Mouse (Mus musculus) heart, adult 2 months (tissue): ENCODE results near the gene Mtmr1. TPM values are rescaled to one million over a fixed set of nuclear protein-coding genes. Genes with fewer than 3 reads are reported as not detected.

Source experiments
- DNase-seq, 2 experiments: peaks; one replicate each; pipeline ENCODE4 v3.0.0; 2021
- H3K27ac ChIP-seq: fragments of 200-600 bp; 2 replicates; pipeline ENCODE4 v1.8.1; 2022
- H3K27me3 ChIP-seq: fragments of 200-500 bp; 2 replicates; pipeline ENCODE4 v1.6.1; 2012; ENCODE audit warnings: mild to moderate bottlenecking, low read length, inconsistent platforms, mixed read lengths; ENCODE audit not compliant: control insufficient read depth, insufficient read depth
- H3K36me3 ChIP-seq: fragments of 200-500 bp; 2 replicates; pipeline ENCODE4 v1.6.1; 2012; ENCODE audit warnings: low read length, inconsistent platforms; ENCODE audit not compliant: control insufficient read depth, insufficient read depth
- H3K4me1 ChIP-seq: fragments of 200-500 bp; 2 replicates; pipeline ENCODE4 v1.6.1; 2011; ENCODE audit warnings: low read length; ENCODE audit not compliant: control insufficient read depth, insufficient read depth
- H3K4me3 ChIP-seq: fragments of 200-600 bp; 2 replicates; pipeline ENCODE4 v1.8.1; 2022
- H3K79me2 ChIP-seq: fragments of 200-500 bp; replicated peaks from 2 replicates; pipeline ENCODE4 v1.6.1; 2012; ENCODE audit warnings: mild to moderate bottlenecking, inconsistent platforms, low read length, moderate library complexity, mixed read lengths; ENCODE audit not compliant: control insufficient read depth, insufficient read depth
- H3K9ac ChIP-seq: fragments of 200-500 bp; 2 replicates; pipeline ENCODE4 v1.6.1; 2012; ENCODE audit warnings: low read depth, mild to moderate bottlenecking, control low read depth, inconsistent platforms, low read length, mixed read lengths
- CTCF ChIP-seq: fragments of 200-600 bp; IDR thresholded peaks from 2 replicates; pipeline ENCODE4 v1.8.1; 2022; ENCODE audit warnings: antibody characterized with exemption, mild to moderate bottlenecking, moderate library complexity
- EP300 ChIP-seq: fragments of 200-500 bp; IDR thresholded peaks from 2 replicates; pipeline ENCODE4 v1.6.1; 2011; ENCODE audit warnings: low read depth, low read length, control low read depth; ENCODE audit not compliant: insufficient read depth
- POLR2A ChIP-seq: fragments of 200-500 bp; IDR thresholded peaks from 2 replicates; pipeline ENCODE4 v1.6.1; 2011; ENCODE audit warnings: mild to moderate bottlenecking, low read depth, low read length, control low read depth; ENCODE audit not compliant: insufficient read depth
- WGBS: fragments of 180-500 bp; shearing (Covaris S2); methylation state at CpG from one replicate; pipeline ENCODE4 v1.1.7; 2018; 5-methylcytosine and 5-hydroxymethylcytosine counted together
- intact Hi-C: fragments of 180-260 bp; cut with DNase I; formaldehyde crosslinking; loops from one replicate; pipeline ENCODE4 v1.15.1; 2025
- polyA plus RNA-seq: library from polyadenylated mRNA; depleted of rRNA; stranded (reverse); fragments of >200 nt; gene quantifications from 2 replicates; pipeline ENCODE4 v1.2.3, GENCODE M21; 2012
- total RNA-seq, 2 experiments: library from RNA; stranded (reverse); gene quantifications; 2 replicates each; pipeline ENCODE4 v1.2.3; 2021

The Mtmr1 gene
- total and polyA plus RNA-seq, 3 experiments, result 8.3 to 30.0 (median 21.4) TPM

DNA sequence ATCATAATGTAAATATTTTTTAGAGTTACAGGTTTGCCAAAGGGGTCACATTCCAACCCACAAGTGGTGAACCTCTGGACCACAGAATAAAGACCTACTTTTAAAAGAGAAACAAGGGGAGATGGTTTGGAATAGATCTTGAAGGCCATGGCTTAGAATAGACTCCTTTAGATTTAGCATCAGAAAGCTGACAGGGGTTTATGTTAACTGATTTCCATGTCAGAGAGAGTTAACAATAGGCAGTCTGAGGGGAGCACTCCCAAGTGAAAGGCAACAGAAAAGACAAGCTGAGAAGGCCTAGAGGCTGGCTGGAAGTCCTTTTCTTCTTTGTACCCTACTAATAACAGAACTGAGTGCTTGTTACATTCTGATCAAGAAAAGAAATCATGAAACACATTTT is 41.7 kb downstream of the Mtmr1 start:
- Histone ChIP-seq H3K36me3 (no peaks in the 10 kb centered on the region), H3K9ac (no peak overlapping the region), H3K27ac (no peak overlapping the region), H3K4me3 (no peak overlapping the region), H3K4me1 (no peaks in the 10 kb centered on the region), H3K79me2 (no peaks in the 10 kb centered on the region), H3K27me3 (no peaks in the 10 kb centered on the region)
- intact Hi-C loops, result no loop called here
- TF ChIP-seq POLR2A (no peak), CTCF (no peak), EP300 (no peak)
- no peak for DNase-seq

DNA sequence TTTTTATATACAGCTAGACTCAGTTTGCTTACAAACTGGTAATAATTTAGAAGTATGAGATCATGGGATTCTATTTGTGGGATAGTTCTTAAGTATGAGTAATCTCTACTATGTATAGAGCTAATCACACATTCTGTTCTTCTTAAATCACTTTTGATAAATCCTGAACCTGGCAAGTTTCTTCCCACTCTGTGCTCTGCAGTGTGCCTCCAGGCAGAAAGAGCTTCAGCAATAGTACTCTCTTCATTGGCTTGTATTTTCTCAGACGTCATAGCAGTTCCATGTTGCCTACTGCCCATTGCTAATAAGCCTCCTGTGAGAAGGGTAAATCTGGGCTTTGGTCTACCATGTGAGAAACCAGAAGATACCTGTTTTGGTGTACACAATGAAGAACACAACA is 43.8 kb downstream of the Mtmr1 start:
- no peaks in the 10 kb centered on the region for H3K27me3 ChIP-seq
- DNase-seq, result no peak
- no peak overlapping the region for H3K9ac ChIP-seq
- TF ChIP-seq POLR2A (no peak), EP300 (no peak), CTCF (no peak)
- H3K36me3 ChIP-seq, result no peaks in the 10 kb centered on the region
- no peaks in the 10 kb centered on the region for H3K79me2 ChIP-seq
- WGBS, result 81% methylated on average over 1 of the region's 1 CpGs
- H3K27ac ChIP-seq, result no peak overlapping the region
- H3K4me3 ChIP-seq, result no peak overlapping the region
- intact Hi-C loops, result no loop called here
- no peaks in the 10 kb centered on the region for H3K4me1 ChIP-seq

DNA sequence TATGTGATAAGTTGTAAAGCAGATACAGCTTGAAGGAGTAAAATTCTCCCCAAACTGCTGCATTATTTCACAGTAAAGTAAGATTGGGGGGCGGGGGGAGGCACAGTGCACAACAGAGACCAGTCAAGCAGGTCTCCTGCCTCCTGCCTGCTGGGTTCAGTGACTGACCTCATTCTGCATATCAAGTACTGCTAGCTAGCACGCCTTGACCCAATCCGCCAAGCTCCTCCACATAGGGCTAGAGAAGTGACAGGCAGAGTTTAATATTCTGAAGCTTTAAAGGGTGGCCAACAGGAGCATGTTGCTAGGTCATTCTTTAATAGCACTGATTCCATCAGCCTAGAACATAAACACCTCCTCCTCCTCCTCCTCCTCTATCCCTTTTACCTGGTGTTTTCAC is 48.2 kb downstream of the Mtmr1 start:
- intact Hi-C loops, result no loop called here
- Histone ChIP-seq H3K4me3 (no peak overlapping the region), H3K79me2 (no peaks in the 10 kb centered on the region), H3K36me3 (no peaks in the 10 kb centered on the region), H3K27me3 (no peaks in the 10 kb centered on the region), H3K4me1 (no peaks in the 10 kb centered on the region), H3K9ac (no peak overlapping the region), H3K27ac (no peak overlapping the region)
- 84% methylated on average over 3 of the region's 3 CpGs for WGBS
- TF ChIP-seq POLR2A (no peak), EP300 (no peak), CTCF (no peak)
- no peak for DNase-seq

DNA sequence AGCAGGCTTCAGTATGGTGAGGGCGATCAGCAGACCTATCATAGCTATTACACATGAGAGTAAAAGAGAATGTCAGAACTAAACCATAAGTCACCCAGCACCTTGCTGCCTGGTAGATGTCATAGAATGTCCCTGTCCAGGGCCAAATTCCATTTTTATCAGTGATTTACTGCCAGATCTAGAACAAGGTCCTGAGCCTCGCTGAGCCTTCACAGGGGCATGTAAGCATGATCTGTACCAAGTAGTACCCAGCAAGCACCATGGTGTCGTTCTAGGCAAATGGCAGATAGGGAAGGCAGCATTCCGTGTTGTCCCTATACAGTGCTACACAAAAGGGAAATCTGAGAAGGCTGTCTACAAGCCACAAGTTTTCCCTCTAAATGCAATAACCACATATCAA is 49.1 kb downstream of the Mtmr1 start:
- H3K27me3 ChIP-seq, result no peaks in the 10 kb centered on the region

DNA sequence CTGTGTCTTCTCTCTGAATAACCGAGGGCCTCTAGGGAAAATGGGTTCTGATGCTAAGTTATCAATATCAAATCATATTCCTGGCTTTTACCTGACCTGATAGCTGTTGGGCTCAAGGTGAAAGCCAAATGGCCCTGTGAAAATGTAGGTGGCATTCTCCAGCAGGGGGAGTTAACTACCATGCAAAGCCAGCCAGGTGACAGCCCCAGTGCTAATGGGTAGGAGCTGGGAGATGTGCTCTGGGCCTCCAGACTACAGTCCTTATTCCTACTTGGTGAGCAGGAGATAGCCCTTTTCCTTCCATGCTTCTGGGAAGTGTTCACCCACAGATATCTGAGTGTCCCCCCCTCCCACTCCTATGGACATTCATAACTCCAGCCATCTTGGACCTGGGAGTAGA is 60.3 kb downstream of the Mtmr1 start:
- Histone ChIP-seq H3K36me3 (no peaks in the 10 kb centered on the region), H3K79me2 (no peaks in the 10 kb centered on the region), H3K27me3 (no peaks in the 10 kb centered on the region), H3K4me1 (no peaks in the 10 kb centered on the region), H3K9ac (no peak overlapping the region), H3K27ac (no peak overlapping the region), H3K4me3 (no peak overlapping the region)
- intact Hi-C loops, result loop anchor here (1.0 to 5.0 kb wide), 5 partner anchors 67 to 203 kb away; partner anchors contain the start of genes Cd99l2 and Hmgb3
- TF ChIP-seq POLR2A, result no peak
- TF ChIP-seq CTCF, result peak; percentile 42
- DNase-seq, result no peak
- 81% methylated on average over 1 of the region's 1 CpGs for WGBS

More for the DNA sequence above, 49.1 kb downstream of the Mtmr1 start:
- no peaks in the 10 kb centered on the region for H3K79me2 ChIP-seq
- WGBS, result 85% methylated on average over 4 of the region's 4 CpGs
- no peak for TF ChIP-seq EP300
- no peak for TF ChIP-seq POLR2A
- TF ChIP-seq CTCF, result no peak
- no peaks in the 10 kb centered on the region for H3K4me1 ChIP-seq
- H3K36me3 ChIP-seq, result no peaks in the 10 kb centered on the region
- H3K27ac ChIP-seq, result no peak overlapping the region
- DNase-seq, result no peak
- H3K4me3 ChIP-seq, result no peak overlapping the region
- no peak overlapping the region for H3K9ac ChIP-seq
- intact Hi-C loops, result no loop called here

DNA sequence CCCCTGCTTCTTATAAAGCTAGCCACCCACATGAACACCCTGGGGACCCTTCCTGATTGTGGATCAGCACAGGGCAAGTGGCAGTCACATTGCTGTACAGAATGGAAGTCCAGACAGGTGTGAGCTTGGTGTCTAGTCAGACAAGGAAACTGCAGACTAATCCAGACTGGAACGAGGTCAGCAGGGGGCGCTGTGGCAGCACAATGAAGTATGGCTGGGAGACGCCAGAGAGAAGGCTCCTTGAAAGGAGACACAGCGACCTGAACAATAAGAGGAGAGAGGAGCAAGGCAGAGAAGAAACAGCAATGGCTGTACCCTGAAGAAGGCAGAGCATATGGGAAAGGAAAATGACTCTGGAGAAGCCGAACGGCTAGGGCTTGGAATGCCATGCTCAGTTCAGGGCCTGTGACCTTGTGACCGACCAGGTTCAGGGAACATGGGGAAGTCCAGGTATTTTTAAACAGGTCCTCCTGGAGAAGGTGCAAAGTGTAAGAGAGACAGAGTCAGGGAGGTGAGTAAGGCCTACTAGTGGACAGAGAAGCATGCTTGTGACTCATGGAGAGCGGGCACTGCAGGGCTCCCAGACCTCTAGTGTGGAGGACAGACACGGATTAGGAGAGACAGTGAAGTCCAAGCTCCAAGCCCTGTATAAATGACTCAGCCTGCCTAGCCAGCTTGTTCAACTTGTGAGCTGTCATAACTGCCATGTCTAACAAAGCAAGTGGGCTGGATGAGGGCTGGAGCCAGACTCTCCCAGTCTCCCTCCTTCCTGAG is 61.4 kb downstream of the Mtmr1 start:
- Histone ChIP-seq H3K79me2 (no peaks in the 10 kb centered on the region), H3K4me3 (no peak overlapping the region), H3K27ac (no peak overlapping the region), H3K9ac (no peak overlapping the region), H3K4me1 (no peaks in the 10 kb centered on the region), H3K27me3 (no peaks in the 10 kb centered on the region), H3K36me3 (no peaks in the 10 kb centered on the region)
- TF ChIP-seq CTCF, result peak; percentile 83
- 0 out of 2 replicates have a peak, but pooled peaks have one; percentile 33 for TF ChIP-seq EP300
- TF ChIP-seq POLR2A, result no peak
- peak; percentile 64 to 81 for DNase-seq
- WGBS, result 46% methylated on average over 9 of the region's 9 CpGs
- intact Hi-C loops, result loop anchor here (1.0 to 5.0 kb wide), 5 partner anchors 66 to 202 kb away; partner anchors contain the start of genes Cd99l2 and Hmgb3
